Mouse (Mus musculus) cerebellum, postnatal 10 days (tissue): ENCODE results near the gene Olfr239.
"Not testable (repeated sequence)": the region's sequence is repeated elsewhere in the genome, so short reads cannot be mapped to it uniquely, and the experiment has no call there.

Source experiments
- DNase-seq, 2 experiments: peaks; one replicate each; pipeline ENCODE4 v3.0.0; 2021; ENCODE audit warnings: mixed read lengths in 2 of 2

The Olfr239 gene

GRCm38 (mm10) chr17:33191002-33191401 lies at the start of gene Olfr239:
Gene Olfr239 (plus strand): TSS chr17:33191302.
- DNase-seq = not testable (repeated sequence)

DNA sequence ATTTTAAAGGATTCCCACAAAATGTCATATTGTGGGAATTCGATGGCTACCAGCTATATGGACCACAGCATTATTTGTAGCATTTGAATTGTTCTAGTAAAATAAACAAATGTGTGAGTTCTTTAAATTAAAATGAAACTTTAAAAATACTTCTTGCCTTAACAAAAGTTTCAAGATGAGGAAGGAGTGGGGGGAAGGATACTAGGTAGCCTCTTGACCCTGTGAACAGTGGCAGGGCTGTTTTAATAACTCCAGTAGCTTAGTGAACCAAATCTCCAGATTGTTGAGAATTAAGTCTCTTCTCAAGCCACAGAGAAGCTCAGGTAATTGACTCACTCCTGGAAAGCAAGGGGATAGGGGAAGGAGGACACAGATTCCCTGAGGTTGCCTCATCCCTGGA lies 23.0 kb upstream of the Olfr239 start, which contains the start of gene Olfr55:
TSS of gene Olfr55 (plus strand) at position 301 of the 400 bp plus-strand sequence.
- not testable (repeated sequence) for DNase-seq

DNA sequence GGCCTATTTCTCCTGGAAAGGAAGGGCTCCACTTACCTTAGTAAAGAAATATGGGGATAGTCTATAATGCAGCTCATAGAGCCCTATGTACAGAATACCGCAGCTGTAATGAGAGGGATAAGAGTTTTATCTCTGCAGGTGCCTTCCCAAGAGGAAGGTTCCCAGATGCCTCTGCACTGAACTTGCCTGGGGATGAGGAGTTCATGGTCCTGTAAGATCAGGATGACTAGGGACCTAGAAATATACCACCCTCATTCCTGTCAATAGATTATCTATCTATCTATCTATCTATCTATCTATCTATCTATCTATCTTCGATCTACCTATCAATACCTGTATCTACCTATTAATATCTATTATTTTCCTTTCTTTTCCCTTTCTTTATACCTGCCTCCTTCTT lies 30.5 kb downstream of the Olfr239 start, which contains the start of gene Olfr1564:
TSS of gene Olfr1564 (minus strand) at position 101 of the 400 bp plus-strand sequence.
- DNase-seq = no peak

GRCm38 (mm10) chr17:33236646-33237045 lies 45.5 kb downstream of the Olfr239 start:
- DNase-seq = not testable (repeated sequence)
